Mouse (Mus musculus): ENCODE measurements at regions not wholly inside any gene's neighbourhood (a gene's known extent, or its start where the extent isn't known, plus 50 kb on each side); places are given as distances from the start of the nearest gene placed in this dataset.

DNA sequence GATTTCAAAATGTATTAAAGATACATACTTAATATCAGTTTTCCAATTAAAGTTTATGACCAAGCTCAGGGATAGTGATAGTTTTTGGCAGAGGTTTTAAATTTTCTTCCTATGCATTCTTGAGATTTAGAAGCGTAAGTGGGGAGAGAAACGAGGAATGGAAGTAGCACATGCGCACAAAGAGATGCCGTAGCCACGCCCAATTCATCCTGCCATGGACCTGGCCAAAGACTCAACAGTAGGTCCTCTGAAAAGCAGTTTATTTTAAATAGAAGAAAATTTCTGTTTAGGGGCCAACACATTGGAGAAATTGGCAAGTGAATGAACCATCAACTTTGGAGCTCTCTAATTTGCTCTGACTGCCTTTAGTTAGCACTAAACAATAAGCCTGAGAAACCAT is 73.5 kb upstream of the 4933412E24Rik start:
- no peak overlapping the region for H3K27ac ChIP-seq (ENCODE audit: low read length)
- ATAC-seq (ENCODE audit: insufficient read depth, low FRiP score): no peak
- H3K4me2 ChIP-seq (ENCODE audit: low read depth, low read length): no peak overlapping the region
- 92% methylated on average over 5 of the region's 5 CpGs for WGBS
- no peak overlapping the region for H3K9ac ChIP-seq (ENCODE audit: low read length)
- H3K4me1 ChIP-seq (ENCODE audit: control insufficient read depth, insufficient read depth, low read length): no peaks in the 10 kb centered on the region
- no peaks in the 10 kb centered on the region for H3K36me3 ChIP-seq (ENCODE audit: control insufficient read depth, insufficient read depth, low read length)
- no peak overlapping the region for H3K4me3 ChIP-seq (replicated peaks; ENCODE audit: low read length)
- no peaks in the 10 kb centered on the region for H3K9me3 ChIP-seq (replicated peaks; ENCODE audit: control insufficient read depth, low read length)
- H3K27me3 ChIP-seq (ENCODE audit: control insufficient read depth, insufficient read depth, low read length): no peaks in the 10 kb centered on the region

DNA sequence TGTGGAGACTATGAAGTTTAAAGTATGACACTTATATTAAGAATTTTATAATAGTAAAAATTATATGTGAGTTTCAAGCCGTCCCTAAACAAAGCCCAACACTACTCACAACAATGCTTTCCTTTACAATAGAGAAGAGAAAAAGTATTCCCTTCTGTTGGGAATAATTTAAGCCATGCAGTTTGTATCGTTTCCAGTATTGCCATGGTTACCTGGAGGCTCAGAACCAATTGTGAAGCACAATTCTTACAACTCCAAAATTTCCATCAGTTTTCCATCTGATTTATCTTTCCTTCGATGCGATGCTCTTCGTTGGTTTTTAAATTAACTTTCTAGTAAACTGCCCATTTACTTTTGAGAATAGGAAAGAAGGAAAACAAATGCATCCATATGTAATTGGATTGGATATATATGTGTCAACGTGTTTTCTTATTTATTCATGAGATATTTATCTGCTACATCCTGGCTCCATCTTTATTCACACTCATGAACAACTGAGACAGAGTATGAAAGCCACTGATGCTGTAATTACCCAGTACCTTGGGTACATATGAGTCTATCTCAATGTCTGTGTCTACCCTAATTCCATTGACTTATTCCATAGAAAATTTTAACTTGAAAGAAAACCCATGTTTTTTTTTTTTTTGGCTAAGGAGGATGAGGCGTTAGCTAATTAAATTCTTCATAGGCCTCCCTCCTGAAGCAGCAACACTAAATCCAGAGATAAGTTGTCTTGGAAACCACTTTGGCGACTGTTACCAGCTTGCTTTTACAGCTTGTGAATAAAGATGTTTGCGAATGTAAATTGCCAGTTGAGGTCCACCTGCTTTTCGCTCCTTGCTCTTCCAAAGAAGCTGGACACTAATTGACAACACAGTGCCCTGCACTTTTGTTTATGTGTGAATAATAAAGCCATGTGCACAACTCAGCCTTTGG is 72.8 kb upstream of the 4933412E24Rik start:
- Histone ChIP-seq H3K27ac (ENCODE audit: low read length) (no peak overlapping the region), H3K4me1 (ENCODE audit: control insufficient read depth, insufficient read depth, low read length) (no peaks in the 10 kb centered on the region), H3K4me3 (replicated peaks; ENCODE audit: low read length) (no peak overlapping the region), H3K36me3 (ENCODE audit: control insufficient read depth, insufficient read depth, low read length) (no peaks in the 10 kb centered on the region), H3K9me3 (replicated peaks; ENCODE audit: control insufficient read depth, low read length) (no peaks in the 10 kb centered on the region), H3K4me2 (ENCODE audit: low read depth, low read length) (no peak overlapping the region), H3K27me3 (ENCODE audit: control insufficient read depth, insufficient read depth, low read length) (no peaks in the 10 kb centered on the region), H3K9ac (ENCODE audit: low read length) (no peak overlapping the region)
- 83% methylated on average over 10 of the region's 10 CpGs for WGBS
- ATAC-seq (ENCODE audit: insufficient read depth, low FRiP score): no peak
